Mouse (Mus musculus) CH12.LX (cell line): Measurements from ENCODE around the gene Kif20b.

Source experiments
- BHLHE40 ChIP-seq: IDR thresholded peaks from 2 replicates; pipeline ENCODE4 v1.6.1; 2011; ENCODE audit warnings: mild to moderate bottlenecking, low read depth, low read length, improper control_type of control experiment
- CTCF ChIP-seq, 2 experiments: IDR thresholded peaks in 1 of 2; conservative IDR thresholded peaks in 1 of 2; 2 replicates each; pipeline ENCODE4 v1.5.1; 2011 to 2012; ENCODE audit warnings: low read depth in 2 of 2, low read length in 2 of 2, improper control_type of control experiment in 1 of 2, inconsistent platforms in 1 of 2, mild to moderate bottlenecking in 1 of 2, moderate library complexity in 1 of 2
- E2F4 ChIP-seq: IDR thresholded peaks from 2 replicates; pipeline ENCODE4 v1.6.1; 2011; ENCODE audit warnings: low read depth, low read length, improper control_type of control experiment; ENCODE audit not compliant: insufficient replicate concordance
- EP300 ChIP-seq: IDR thresholded peaks from 2 replicates; pipeline ENCODE4 v1.6.1; 2011; ENCODE audit warnings: low read length, improper control_type of control experiment
- NELFE ChIP-seq: IDR thresholded peaks from 2 replicates; pipeline ENCODE4 v1.6.1; 2011; ENCODE audit warnings: low read depth, low read length, improper control_type of control experiment
- PAX5 ChIP-seq: IDR thresholded peaks from 2 replicates; pipeline ENCODE4 v1.6.1; 2012; ENCODE audit warnings: low read length, inconsistent platforms, mixed read lengths
- POLR2A ChIP-seq: IDR thresholded peaks from 2 replicates; pipeline ENCODE4 v1.6.1; 2011; ENCODE audit warnings: low read depth, mild to moderate bottlenecking, improper control_type of control experiment, low read length
- USF1 ChIP-seq: IDR thresholded peaks from 2 replicates; pipeline ENCODE4 v1.6.1; 2014; ENCODE audit warnings: low read depth, mild to moderate bottlenecking, inconsistent platforms, low read length, improper control_type of control experiment
- USF2 ChIP-seq: conservative IDR thresholded peaks from 2 replicates; pipeline ENCODE4 v1.6.1; 2011; ENCODE audit warnings: low read depth, low read length, improper control_type of control experiment

GRCm38 (mm10) chr19:34905424-34905823 lies 16.7 kb upstream of the Kif20b start:
- TF ChIP-seq POLR2A (no peak), NELFE (no peak), PAX5 (no peak), E2F4 (no peak), BHLHE40 (no peak), CTCF (conservative IDR thresholded peaks at IDR 0.05 in 1 of 2, IDR thresholded peaks at IDR 0.05 in 1 of 2; ENCODE audit: low read depth in 2 of 2, low read length in 2 of 2) (no peak), USF1 (no peak), EP300 (no peak), USF2 (no peak)
